Mouse (Mus musculus): ENCODE measurements around the gene AC124502.3. TPM values are rescaled to one million over a fixed set of nuclear protein-coding genes. Genes with fewer than 3 reads are reported as not detected.

AC124502.3 gene
- polyA plus RNA-seq, 1 experiment from 2014 or later: 1.1 TPM

DNA sequence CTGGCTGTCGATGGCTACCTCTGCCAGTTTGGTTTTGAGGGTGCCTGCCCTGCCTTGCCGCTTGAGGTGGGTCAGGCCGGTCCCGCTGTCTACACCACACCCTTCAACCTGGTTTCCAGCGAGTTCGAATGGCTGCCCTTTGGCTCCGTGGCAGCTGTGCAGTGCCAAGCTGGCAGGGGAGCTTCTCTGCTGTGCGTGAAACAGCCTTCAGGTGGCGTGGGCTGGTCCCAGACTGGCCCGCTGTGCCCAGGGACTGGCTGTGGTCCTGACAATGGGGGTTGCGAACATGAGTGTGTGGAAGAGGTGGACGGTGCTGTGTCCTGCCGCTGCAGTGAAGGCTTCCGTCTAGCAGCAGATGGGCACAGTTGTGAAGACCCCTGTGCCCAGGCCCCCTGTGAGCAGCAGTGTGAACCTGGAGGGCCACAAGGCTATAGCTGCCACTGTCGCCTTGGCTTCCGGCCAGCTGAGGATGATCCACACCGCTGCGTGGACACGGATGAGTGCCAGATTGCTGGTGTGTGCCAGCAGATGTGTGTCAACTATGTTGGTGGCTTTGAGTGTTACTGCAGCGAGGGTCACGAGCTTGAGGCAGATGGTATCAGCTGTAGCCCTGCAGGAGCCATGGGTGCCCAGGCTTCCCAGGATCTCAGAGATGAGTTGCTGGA is 30.0 kb downstream of the AC124502.3 start:
- Histone ChIP-seq H3K27ac (ENCODE audit: low read length) (no peak overlapping the region), H3K4me2 (replicated peaks; ENCODE audit: low read depth, low read length) (peak overlapping the region; percentile 70), H3K9ac (replicated peaks; ENCODE audit: low read depth) (peak overlapping the region; percentile 6), H3K4me1 (ENCODE audit: insufficient read depth, low read depth, low read length) (peaks cover 14% of the 10 kb centered on the region; the same call in 1 of the 2 replicates), H3K4me3 (ENCODE audit: low read depth, low read length) (peak overlapping the region; percentile 41), H3K36me3 (ENCODE audit: insufficient read depth, low read length) (no peaks in the 10 kb centered on the region), H3K9me3 (ENCODE audit: low read length) (no peaks in the 10 kb centered on the region), H3K27me3 (replicated peaks; ENCODE audit: insufficient read depth, low read length) (0 out of 2 replicates have a peak, but pooled peaks cover 11% of the 10 kb centered on the region)
- no peak for DNase-seq (ENCODE audit: low spot score)
- 33% methylated on average over 21 of the region's 21 CpGs for whole genome bisulfite sequencing
- TF ChIP-seq EP300 (IDR thresholded peaks at IDR 0.05) (no peak), CTCF (IDR thresholded peaks at IDR 0.05) (no peak; the same call in 1 of the 2 replicates)
- no peak for ATAC-seq

- H3K27me3 ChIP-seq (replicated peaks; ENCODE audit: insufficient read depth, low read length): 0 out of 2 replicates have a peak, but pooled peaks cover 11% of the 10 kb centered on the region
- H3K4me3 ChIP-seq (ENCODE audit: low read depth, low read length): no peak overlapping the region
- ATAC-seq: no peak
- H3K4me2 ChIP-seq (replicated peaks; ENCODE audit: low read depth, low read length): peak overlapping the region; percentile 70; the same call in 1 of the 2 replicates
- 62% methylated on average over 5 of the region's 5 CpGs for WGBS
- TF ChIP-seq CTCF (IDR thresholded peaks at IDR 0.05) (no peak), EP300 (IDR thresholded peaks at IDR 0.05) (no peak)
- no peaks in the 10 kb centered on the region for H3K36me3 ChIP-seq (ENCODE audit: insufficient read depth, low read length)
- H3K4me1 ChIP-seq (ENCODE audit: insufficient read depth, low read depth, low read length): peaks cover 14% of the 10 kb centered on the region; the same call in 1 of the 2 replicates
- no peaks in the 10 kb centered on the region for H3K9me3 ChIP-seq (ENCODE audit: low read length)
- DNase-seq (ENCODE audit: low spot score): no peak
- no peak overlapping the region for H3K27ac ChIP-seq (ENCODE audit: low read length)
- no peak overlapping the region for H3K9ac ChIP-seq (replicated peaks; ENCODE audit: low read depth)
These were observed 30.8 kb downstream of the AC124502.3 start for GRCm38 (mm10) chr19:5069486-5069885.

DNA sequence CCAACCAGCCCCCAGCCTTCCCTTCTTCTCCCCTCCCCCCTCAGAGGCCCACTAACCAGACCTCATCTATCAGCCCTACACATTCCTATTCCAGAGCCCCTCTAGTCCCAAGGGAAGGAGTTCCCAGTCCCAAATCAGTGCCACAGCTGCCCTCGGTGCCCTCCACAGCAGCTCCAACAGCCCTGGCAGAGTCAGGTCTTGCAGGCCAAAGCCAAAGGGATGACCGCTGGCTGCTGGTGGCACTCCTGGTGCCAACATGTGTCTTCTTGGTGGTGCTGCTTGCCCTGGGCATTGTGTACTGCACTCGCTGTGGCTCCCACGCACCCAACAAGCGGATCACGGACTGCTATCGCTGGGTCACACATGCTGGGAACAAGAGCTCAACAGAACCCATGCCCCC is 31.3 kb downstream of the AC124502.3 start:
- no peak overlapping the region; the same call in 1 of the 2 replicates for H3K4me3 ChIP-seq (ENCODE audit: low read depth, low read length)
- peaks cover 14% of the 10 kb centered on the region; the same call in 1 of the 2 replicates for H3K4me1 ChIP-seq (ENCODE audit: insufficient read depth, low read depth, low read length)
- 0 out of 2 replicates have a peak, but pooled peaks cover 11% of the 10 kb centered on the region for H3K27me3 ChIP-seq (replicated peaks; ENCODE audit: insufficient read depth, low read length)
- peak overlapping the region; percentile 70; the same call in 1 of the 2 replicates for H3K4me2 ChIP-seq (replicated peaks; ENCODE audit: low read depth, low read length)
- DNase-seq (ENCODE audit: low spot score) (no peak), ATAC-seq (no peak)
- H3K9ac ChIP-seq (replicated peaks; ENCODE audit: low read depth): no peak overlapping the region
- H3K9me3 ChIP-seq (ENCODE audit: low read length): no peaks in the 10 kb centered on the region
- no peak for TF ChIP-seq CTCF (IDR thresholded peaks at IDR 0.05)
- no peak for TF ChIP-seq EP300 (IDR thresholded peaks at IDR 0.05)
- no peak overlapping the region for H3K27ac ChIP-seq (ENCODE audit: low read length)
- WGBS: 67% methylated on average over 7 of the region's 7 CpGs
- H3K36me3 ChIP-seq (ENCODE audit: insufficient read depth, low read length): no peaks in the 10 kb centered on the region

GRCm38 (mm10) chr19:5071077-5071476 is 32.4 kb downstream of the AC124502.3 start:
- Histone ChIP-seq H3K27ac (ENCODE audit: low read length) (0 out of 2 replicates have a peak overlapping the region, but pooled peaks have one; percentile 2), H3K27me3 (replicated peaks; ENCODE audit: insufficient read depth, low read length) (0 out of 2 replicates have a peak, but pooled peaks cover 11% of the 10 kb centered on the region), H3K4me3 (ENCODE audit: low read depth, low read length) (peak overlapping the region; percentile 41; the same call in 1 of the 2 replicates), H3K36me3 (ENCODE audit: insufficient read depth, low read length) (no peaks in the 10 kb centered on the region), H3K9me3 (ENCODE audit: low read length) (no peaks in the 10 kb centered on the region), H3K9ac (replicated peaks; ENCODE audit: low read depth) (0 out of 2 replicates have a peak overlapping the region, but pooled peaks have one; percentile 16), H3K4me1 (ENCODE audit: insufficient read depth, low read depth, low read length) (peaks cover 14% of the 10 kb centered on the region; the same call in 1 of the 2 replicates), H3K4me2 (replicated peaks; ENCODE audit: low read depth, low read length) (peak overlapping the region; percentile 70)
- ATAC-seq: no peak
- no peak for DNase-seq (ENCODE audit: low spot score)
- WGBS: 15% methylated on average over 11 of the region's 11 CpGs
- no peak for TF ChIP-seq EP300 (IDR thresholded peaks at IDR 0.05)
- no peak for TF ChIP-seq CTCF (IDR thresholded peaks at IDR 0.05)

DNA sequence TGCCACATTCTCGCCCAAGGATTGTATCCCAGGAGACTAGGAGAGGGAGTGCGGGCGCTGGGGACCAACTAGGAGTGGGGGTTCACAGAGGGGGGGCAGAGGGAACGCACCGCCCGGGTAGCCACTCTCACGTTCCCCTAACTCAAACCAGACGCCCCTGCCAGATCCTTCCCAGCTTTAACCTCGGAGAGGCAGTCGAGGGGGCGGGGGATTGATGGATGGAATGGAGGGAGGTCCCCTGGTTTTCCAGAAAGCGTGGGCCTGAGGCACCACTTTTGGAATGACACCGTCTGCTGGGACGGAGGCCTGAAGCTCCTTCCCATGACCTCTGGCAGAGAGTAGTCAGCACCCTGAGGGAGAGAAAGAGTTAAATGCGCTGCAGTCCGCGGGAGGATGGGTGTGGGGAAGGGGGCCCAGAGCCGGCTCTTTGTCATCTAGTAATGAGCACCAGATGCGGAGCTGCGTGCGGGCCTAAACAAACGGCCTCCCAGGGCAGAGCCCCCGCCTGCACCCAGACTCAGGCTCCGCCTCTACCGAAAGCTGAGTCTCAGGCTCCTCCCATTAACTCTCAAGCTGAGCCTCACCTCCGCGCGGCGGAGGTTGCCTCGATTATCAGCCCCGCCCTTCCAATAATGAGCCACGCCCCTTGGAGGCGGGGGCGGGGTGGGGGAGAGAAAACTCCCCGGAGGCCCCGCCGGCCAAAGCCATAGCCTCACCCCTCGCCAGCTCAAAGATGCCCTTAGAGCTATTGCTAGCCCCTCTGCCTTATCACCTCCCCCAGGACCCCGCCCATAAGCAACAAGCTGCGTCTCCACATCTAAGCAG is 33.1 kb downstream of the AC124502.3 start:
- Histone ChIP-seq H3K9ac (replicated peaks; ENCODE audit: low read depth) (0 out of 2 replicates have a peak overlapping the region, but pooled peaks have one; percentile 16), H3K4me2 (replicated peaks; ENCODE audit: low read depth, low read length) (peak overlapping the region; percentile 70), H3K4me3 (ENCODE audit: low read depth, low read length) (peak overlapping the region; percentile 41), H3K27me3 (replicated peaks; ENCODE audit: insufficient read depth, low read length) (0 out of 2 replicates have a peak, but pooled peaks cover 11% of the 10 kb centered on the region), H3K36me3 (ENCODE audit: insufficient read depth, low read length) (no peaks in the 10 kb centered on the region), H3K4me1 (ENCODE audit: insufficient read depth, low read depth, low read length) (peaks cover 14% of the 10 kb centered on the region; the same call in 1 of the 2 replicates), H3K9me3 (ENCODE audit: low read length) (no peaks in the 10 kb centered on the region), H3K27ac (ENCODE audit: low read length) (peak overlapping the region; percentile 11; the same call in 1 of the 2 replicates)
- peak; percentile 80 for ATAC-seq
- 2% methylated on average over 38 of the region's 40 CpGs for WGBS
- no peak for TF ChIP-seq CTCF (IDR thresholded peaks at IDR 0.05)
- TF ChIP-seq EP300 (IDR thresholded peaks at IDR 0.05): no peak
- peak; percentile 92 for DNase-seq (ENCODE audit: low spot score)
